Mouse (Mus musculus): ENCODE results near the gene Was. TPM values are rescaled to one million over a fixed set of nuclear protein-coding genes. Genes with fewer than 3 reads are reported as not detected.
A peak's percentile ranks its signal among the peaks of the same experiment; 100 is the strongest.
"Not testable (repeated sequence)": the region's sequence is repeated elsewhere in the genome, so short reads cannot be mapped to it uniquely, and the experiment has no call there.

The Was gene
- polyA plus RNA-seq, 1 experiment from 2014 or later: 0.51 TPM

DNA sequence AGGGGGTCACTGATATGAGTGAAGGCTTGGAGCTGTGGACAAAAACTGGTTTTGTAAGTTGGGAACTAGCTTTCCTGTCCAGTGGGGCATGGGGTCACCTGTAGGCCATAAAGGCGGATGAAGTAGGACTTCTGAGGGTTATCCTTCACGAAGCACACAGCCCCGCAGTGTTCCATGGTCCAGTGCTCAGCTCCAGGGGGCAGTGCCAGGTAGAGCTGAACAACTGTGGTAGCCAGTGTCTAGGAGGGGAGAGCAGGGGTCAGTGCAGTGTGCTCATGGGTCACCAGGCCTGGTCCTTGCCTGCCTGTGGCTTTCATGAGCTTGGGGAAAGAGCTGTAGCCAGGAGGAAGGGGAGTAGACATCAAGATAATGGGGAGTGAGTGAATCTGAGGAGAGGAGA lies 552 bp downstream of the Was start:
- H3K27ac ChIP-seq (ENCODE audit: low read depth, low read length): no peak overlapping the region
- H3K4me2 ChIP-seq (replicated peaks; ENCODE audit: low read depth, low read length): no peak overlapping the region
- H3K9me3 ChIP-seq (ENCODE audit: control insufficient read depth, low read length): no peaks in the 10 kb centered on the region
- no peaks in the 10 kb centered on the region for H3K4me1 ChIP-seq (ENCODE audit: control insufficient read depth, insufficient read depth, low read length)
- H3K4me3 ChIP-seq (ENCODE audit: low read length): no peak overlapping the region
- no peaks in the 10 kb centered on the region for H3K27me3 ChIP-seq (ENCODE audit: control insufficient read depth, insufficient read depth, low read length)
- WGBS: 80% methylated on average over 3 of the region's 3 CpGs
- no peak overlapping the region for H3K9ac ChIP-seq (ENCODE audit: low read depth, low read length)
- H3K36me3 ChIP-seq (ENCODE audit: control insufficient read depth, insufficient read depth, low read length): no peaks in the 10 kb centered on the region
- ATAC-seq (ENCODE audit: low FRiP score, low TSS enrichment): no peak

DNA sequence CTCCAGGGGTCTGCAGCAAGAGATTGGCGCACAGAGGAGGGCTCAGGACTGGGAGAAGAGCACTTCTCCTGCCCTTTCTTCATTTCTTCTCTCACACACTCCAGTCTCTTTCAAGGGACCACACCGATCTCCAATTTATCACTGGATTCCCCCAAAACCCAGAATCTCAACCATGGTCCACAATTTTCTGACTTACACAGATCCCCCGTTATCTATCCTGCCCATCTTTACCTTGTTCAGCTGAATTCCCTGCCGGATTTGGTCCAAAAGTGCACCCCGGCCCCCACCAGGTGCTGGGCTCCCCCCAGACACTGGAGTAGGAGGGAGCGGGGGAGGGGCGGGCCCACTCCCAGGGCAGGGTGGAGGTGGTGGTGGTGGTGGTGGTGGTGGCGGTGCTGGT lies 4.7 kb downstream of the Was start:
- WGBS: 81% methylated on average over 8 of the region's 8 CpGs
- Histone ChIP-seq H3K27ac (ENCODE audit: low read depth, low read length) (no peak overlapping the region), H3K4me1 (ENCODE audit: control insufficient read depth, insufficient read depth, low read length) (no peaks in the 10 kb centered on the region), H3K4me3 (ENCODE audit: low read length) (no peak overlapping the region), H3K27me3 (ENCODE audit: control insufficient read depth, insufficient read depth, low read length) (no peaks in the 10 kb centered on the region), H3K9me3 (ENCODE audit: control insufficient read depth, low read length) (no peaks in the 10 kb centered on the region), H3K4me2 (replicated peaks; ENCODE audit: low read depth, low read length) (no peak overlapping the region), H3K36me3 (ENCODE audit: control insufficient read depth, insufficient read depth, low read length) (no peaks in the 10 kb centered on the region), H3K9ac (ENCODE audit: low read depth, low read length) (no peak overlapping the region)
- ATAC-seq (ENCODE audit: low FRiP score, low TSS enrichment): no peak

DNA sequence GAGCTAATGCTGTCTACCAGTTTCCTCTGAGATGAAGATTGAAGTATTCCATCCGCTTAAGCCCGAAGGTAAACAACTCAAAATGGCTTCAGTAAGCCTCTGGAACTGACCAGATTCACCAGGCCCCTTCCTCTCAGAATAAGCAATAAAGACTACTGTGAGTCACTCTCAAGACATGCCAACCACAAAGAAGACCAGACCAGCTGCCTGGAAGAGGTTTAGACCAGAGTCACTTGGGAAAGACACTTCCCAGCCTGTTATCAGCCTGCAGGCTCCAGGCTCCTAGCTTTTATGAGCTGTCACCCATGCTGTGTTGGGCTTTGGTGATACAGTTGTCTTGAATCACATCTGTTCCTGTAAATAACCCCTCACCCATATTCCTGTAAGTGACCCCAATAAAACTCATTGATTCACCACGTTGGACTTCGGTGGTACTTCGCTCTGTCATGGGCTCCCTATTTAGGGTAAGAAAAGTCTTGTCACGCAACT lies 5.5 kb downstream of the Was start:
- Histone ChIP-seq H3K27me3 (ENCODE audit: control insufficient read depth, insufficient read depth, low read length) (no peaks in the 10 kb centered on the region), H3K27ac (ENCODE audit: low read depth, low read length) (no peak overlapping the region), H3K4me2 (replicated peaks; ENCODE audit: low read depth, low read length) (no peak overlapping the region), H3K4me3 (ENCODE audit: low read length) (no peak overlapping the region), H3K9me3 (ENCODE audit: control insufficient read depth, low read length) (no peaks in the 10 kb centered on the region), H3K4me1 (ENCODE audit: control insufficient read depth, insufficient read depth, low read length) (no peaks in the 10 kb centered on the region), H3K9ac (ENCODE audit: low read depth, low read length) (no peak overlapping the region), H3K36me3 (ENCODE audit: control insufficient read depth, insufficient read depth, low read length) (no peaks in the 10 kb centered on the region)
- ATAC-seq (ENCODE audit: low FRiP score, low TSS enrichment): no peak
- WGBS: 85% methylated on average over 6 of the region's 6 CpGs

DNA sequence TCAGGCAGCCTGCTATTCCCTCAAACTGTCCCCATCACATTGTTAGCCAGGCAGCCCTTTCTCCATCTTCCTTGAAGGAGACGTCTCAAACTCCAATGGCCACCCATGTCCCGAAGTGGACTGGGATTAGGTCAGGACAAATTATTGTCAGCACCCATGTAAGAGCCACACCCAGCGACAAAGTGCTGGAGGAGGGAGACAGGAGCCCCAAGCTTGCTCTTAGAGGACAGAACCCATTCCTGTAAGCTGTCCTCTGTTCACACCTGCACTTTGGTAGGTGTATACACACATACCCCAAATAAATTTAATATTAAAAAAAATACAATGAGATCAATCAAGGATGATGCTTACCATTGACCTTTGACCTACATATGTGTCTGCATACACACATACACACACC lies 15.2 kb downstream of the Was start:
- peak overlapping the region; percentile 38 for H3K4me3 ChIP-seq (ENCODE audit: low read length)
- H3K27me3 ChIP-seq (ENCODE audit: control insufficient read depth, insufficient read depth, low read length): no peaks in the 10 kb centered on the region
- peak overlapping the region; percentile 46 for H3K4me2 ChIP-seq (replicated peaks; ENCODE audit: low read depth, low read length)
- peak overlapping the region; percentile 47 for H3K9ac ChIP-seq (ENCODE audit: low read depth, low read length)
- 43% methylated on average over 3 of the region's 3 CpGs for WGBS
- peaks cover 11% of the 10 kb centered on the region; the same call in 1 of the 2 replicates for H3K36me3 ChIP-seq (ENCODE audit: control insufficient read depth, insufficient read depth, low read length)
- no peaks in the 10 kb centered on the region for H3K4me1 ChIP-seq (ENCODE audit: control insufficient read depth, insufficient read depth, low read length)
- ATAC-seq (ENCODE audit: low FRiP score, low TSS enrichment): peak; percentile 30; the same call in 1 of the 2 replicates
- H3K9me3 ChIP-seq (ENCODE audit: control insufficient read depth, low read length): no peaks in the 10 kb centered on the region
- peak overlapping the region; percentile 37; the same call in 1 of the 2 replicates for H3K27ac ChIP-seq (ENCODE audit: low read depth, low read length)

DNA sequence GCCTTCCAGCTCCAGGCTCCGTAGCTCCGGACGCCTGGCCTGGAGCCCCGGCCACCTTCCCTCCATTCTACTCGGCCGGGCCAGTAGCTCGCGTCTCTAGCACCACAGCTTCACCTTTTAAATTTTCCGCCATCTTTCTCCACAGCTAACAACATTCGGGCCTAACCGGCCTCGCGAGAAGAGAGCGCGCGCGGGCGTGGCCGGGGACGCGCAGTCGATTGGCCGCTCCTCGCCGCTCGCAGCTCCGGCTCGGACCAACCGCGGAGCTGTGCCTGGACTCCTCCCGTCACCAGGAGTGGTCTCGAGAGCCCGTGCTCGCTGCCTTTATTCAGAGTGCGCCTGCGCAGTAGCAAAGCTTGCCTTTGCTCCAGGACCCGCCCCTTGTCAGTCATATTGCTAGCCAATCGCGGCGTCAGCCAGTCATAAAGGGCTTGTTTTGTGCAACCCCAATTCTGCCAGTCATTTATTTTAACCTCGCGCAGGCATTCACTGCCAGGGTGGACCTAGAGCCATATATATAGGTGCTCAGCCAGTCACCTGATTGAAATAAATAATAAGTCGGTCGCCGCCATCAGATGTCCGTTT lies 15.8 kb downstream of the Was start, which contains the start of gene Suv39h1:
Gene Suv39h1 (minus strand): TSS at position 331 of the 585 bp plus-strand sequence.
- WGBS: 30% methylated on average over 46 of the region's 46 CpGs

DNA sequence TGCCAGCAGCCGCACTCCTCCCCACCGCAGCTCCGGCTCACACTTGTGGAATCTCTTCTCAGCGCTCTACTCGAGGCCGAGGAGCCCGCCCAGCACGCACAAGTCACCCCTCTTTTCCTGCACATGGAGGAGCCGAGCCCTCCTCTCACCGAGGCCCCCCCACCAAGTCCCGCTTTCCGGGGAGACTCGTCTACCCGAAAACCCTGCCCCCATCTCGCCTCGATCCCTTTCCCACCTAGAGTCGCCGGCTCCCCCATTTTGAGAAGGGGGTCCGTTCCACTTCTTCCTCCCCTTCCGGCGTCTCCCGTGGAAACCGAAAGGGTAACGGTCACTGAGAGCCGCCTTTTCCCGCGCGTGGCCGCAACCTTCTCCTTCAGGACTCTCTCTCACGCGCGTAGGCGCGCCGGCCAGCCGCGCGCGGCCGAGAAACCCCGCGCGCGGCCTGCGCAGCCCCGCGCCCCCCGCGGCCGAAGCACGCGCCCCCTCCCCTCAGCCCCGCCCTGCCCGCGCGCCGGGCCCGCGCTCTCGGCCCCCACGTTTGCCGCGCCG lies 16.3 kb downstream of the Was start:
- peak; percentile 7; the same call in 1 of the 2 replicates for ATAC-seq (ENCODE audit: low FRiP score, low TSS enrichment)
- no peaks in the 10 kb centered on the region for H3K4me1 ChIP-seq (ENCODE audit: control insufficient read depth, insufficient read depth, low read length)
- WGBS: 30% methylated on average over 59 of the region's 64 CpGs
- H3K4me3 ChIP-seq (ENCODE audit: low read length): peak overlapping the region; percentile 59
- no peaks in the 10 kb centered on the region for H3K27me3 ChIP-seq (ENCODE audit: control insufficient read depth, insufficient read depth, low read length)
- H3K9me3 ChIP-seq (ENCODE audit: control insufficient read depth, low read length): no peaks in the 10 kb centered on the region
- H3K4me2 ChIP-seq (replicated peaks; ENCODE audit: low read depth, low read length): peak overlapping the region; percentile 40
- peak overlapping the region; percentile 73 for H3K9ac ChIP-seq (ENCODE audit: low read depth, low read length)
- peaks cover 20% of the 10 kb centered on the region; the same call in 1 of the 2 replicates for H3K36me3 ChIP-seq (ENCODE audit: control insufficient read depth, insufficient read depth, low read length)
- H3K27ac ChIP-seq (ENCODE audit: low read depth, low read length): peak overlapping the region; percentile 83; the same call in 1 of the 2 replicates

More for the DNA sequence above, 15.8 kb downstream of the Was start, which contains the start of gene Suv39h1:
- H3K4me1 ChIP-seq (ENCODE audit: control insufficient read depth, insufficient read depth, low read length): no peaks in the 10 kb centered on the region
- H3K4me3 ChIP-seq (ENCODE audit: low read length): peak within 1 kb of the TSS; percentile 59
- peak within 1 kb of the TSS; percentile 83; the same call in 1 of the 2 replicates for H3K27ac ChIP-seq (ENCODE audit: low read depth, low read length)
- peak; percentile 98 for ATAC-seq (ENCODE audit: low FRiP score, low TSS enrichment)
- no peaks in the 10 kb centered on the region for H3K9me3 ChIP-seq (ENCODE audit: control insufficient read depth, low read length)
- H3K36me3 ChIP-seq (ENCODE audit: control insufficient read depth, insufficient read depth, low read length): peaks cover 15% of the 10 kb centered on the region; the same call in 1 of the 2 replicates
- H3K9ac ChIP-seq (ENCODE audit: low read depth, low read length): peak within 1 kb of the TSS; percentile 73
- peak within 1 kb of the TSS; percentile 46 for H3K4me2 ChIP-seq (replicated peaks; ENCODE audit: low read depth, low read length)
- no peaks in the 10 kb centered on the region for H3K27me3 ChIP-seq (ENCODE audit: control insufficient read depth, insufficient read depth, low read length)

DNA sequence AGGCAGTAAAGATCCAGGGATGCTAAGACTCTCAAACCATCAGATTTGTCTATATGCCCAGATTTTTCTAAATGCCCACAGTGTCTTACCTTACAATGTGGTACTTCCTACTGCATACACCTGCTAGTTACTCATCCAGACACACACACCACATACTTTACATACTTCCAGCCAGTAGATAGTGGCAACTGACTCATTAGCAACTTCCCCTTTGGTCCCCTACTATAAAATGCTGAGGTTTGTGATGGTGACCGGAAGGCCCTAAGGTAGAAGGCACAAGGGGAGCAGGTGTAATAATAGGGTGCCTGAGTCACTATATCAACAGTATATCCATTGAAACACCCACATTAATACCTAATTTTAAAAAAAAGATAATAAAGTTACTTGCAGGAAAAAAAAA lies 21.1 kb downstream of the Was start:
- H3K9ac ChIP-seq (ENCODE audit: low read depth, low read length): no peak overlapping the region
- H3K27me3 ChIP-seq (ENCODE audit: control insufficient read depth, insufficient read depth, low read length): no peaks in the 10 kb centered on the region
- H3K27ac ChIP-seq (ENCODE audit: low read depth, low read length): no peak overlapping the region
- H3K36me3 ChIP-seq (ENCODE audit: control insufficient read depth, insufficient read depth, low read length): peaks cover 30% of the 10 kb centered on the region; the same call in 1 of the 2 replicates
- 94% methylated on average over 1 of the region's 1 CpGs for WGBS
- no peak for ATAC-seq (ENCODE audit: low FRiP score, low TSS enrichment)
- H3K4me1 ChIP-seq (ENCODE audit: control insufficient read depth, insufficient read depth, low read length): no peaks in the 10 kb centered on the region
- H3K9me3 ChIP-seq (ENCODE audit: control insufficient read depth, low read length): no peaks in the 10 kb centered on the region
- H3K4me2 ChIP-seq (replicated peaks; ENCODE audit: low read depth, low read length): no peak overlapping the region
- H3K4me3 ChIP-seq (ENCODE audit: low read length): no peak overlapping the region

DNA sequence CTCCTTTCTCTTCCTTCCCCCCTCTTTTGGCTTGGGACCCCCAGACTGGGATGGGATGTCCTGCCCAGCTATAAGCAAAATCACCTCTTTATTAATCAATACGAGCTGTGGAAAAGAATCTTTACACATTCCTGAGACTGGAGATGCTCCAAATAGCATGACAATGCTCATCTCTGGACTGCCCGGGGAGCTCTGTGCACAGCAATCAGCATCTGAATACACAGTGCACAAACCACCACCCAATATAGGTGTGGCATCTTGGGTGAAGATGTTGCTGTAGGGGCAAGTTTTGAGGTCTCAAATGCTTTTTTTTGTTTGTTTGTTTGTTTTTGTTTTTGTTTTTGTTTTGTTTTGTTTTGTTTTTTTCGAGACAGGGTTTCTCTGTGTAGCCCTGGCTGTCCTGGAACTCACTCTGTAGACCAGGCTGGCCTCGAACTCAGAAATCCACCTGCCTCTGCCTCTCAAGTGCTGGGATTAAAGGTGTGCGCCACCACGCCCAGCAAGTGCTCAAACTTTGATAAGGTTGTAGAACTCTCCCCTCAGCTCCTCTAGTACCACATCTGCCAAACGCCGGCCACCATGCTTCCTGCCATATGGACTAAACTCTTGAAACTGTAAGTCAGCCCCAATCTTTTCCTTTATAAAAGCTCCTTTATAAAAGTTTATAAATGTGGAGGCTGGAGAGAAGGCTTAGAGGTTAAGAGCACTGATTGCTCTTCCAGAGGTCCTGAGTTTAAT lies 39.1 kb downstream of the Was start:
- 82% methylated on average over 7 of the region's 8 CpGs for whole genome bisulfite sequencing
- not testable (repeated sequence) for H3K27me3 ChIP-seq (ENCODE audit: control insufficient read depth, insufficient read depth, low read length); H3K27ac ChIP-seq (ENCODE audit: low read depth, low read length); H3K4me1 ChIP-seq (ENCODE audit: control insufficient read depth, insufficient read depth, low read length); H3K9me3 ChIP-seq (ENCODE audit: control insufficient read depth, low read length); H3K4me3 ChIP-seq (ENCODE audit: low read length); H3K4me2 ChIP-seq (replicated peaks; ENCODE audit: low read depth, low read length); ATAC-seq (ENCODE audit: low FRiP score, low TSS enrichment); H3K9ac ChIP-seq (ENCODE audit: low read depth, low read length); H3K36me3 ChIP-seq (ENCODE audit: control insufficient read depth, insufficient read depth, low read length)

DNA sequence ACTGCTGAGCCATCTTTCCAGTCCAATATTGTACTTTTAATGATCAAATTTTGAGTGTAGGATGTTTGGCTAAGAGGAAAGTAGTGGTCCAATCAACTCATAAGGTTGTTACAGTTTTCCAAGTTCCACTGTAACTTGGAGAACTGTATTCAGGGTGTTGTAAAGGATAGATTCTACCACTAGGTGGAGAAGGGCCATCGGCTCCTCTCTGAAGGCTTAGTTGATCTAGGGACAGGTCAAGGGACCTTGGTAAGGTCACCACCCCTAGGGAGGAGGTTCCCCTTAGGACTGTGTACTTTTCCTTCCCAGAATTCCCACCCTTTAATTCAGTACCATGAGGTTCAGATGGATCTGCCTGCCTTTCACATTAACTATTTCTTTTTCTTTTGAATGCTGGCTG lies 57.3 kb downstream of the Was start:
- no peak overlapping the region for H3K9ac ChIP-seq (ENCODE audit: low read depth, low read length)
- H3K27ac ChIP-seq (ENCODE audit: low read depth, low read length): no peak overlapping the region
- no peaks in the 10 kb centered on the region for H3K9me3 ChIP-seq (ENCODE audit: control insufficient read depth, low read length)
- H3K4me2 ChIP-seq (replicated peaks; ENCODE audit: low read depth, low read length): no peak overlapping the region
- 50% methylated on average over 1 of the region's 1 CpGs for WGBS
- H3K4me3 ChIP-seq (ENCODE audit: low read length): no peak overlapping the region
- no peak for ATAC-seq (ENCODE audit: low FRiP score, low TSS enrichment)
- no peaks in the 10 kb centered on the region for H3K4me1 ChIP-seq (ENCODE audit: control insufficient read depth, insufficient read depth, low read length)
- H3K36me3 ChIP-seq (ENCODE audit: control insufficient read depth, insufficient read depth, low read length): no peaks in the 10 kb centered on the region
- no peaks in the 10 kb centered on the region for H3K27me3 ChIP-seq (ENCODE audit: control insufficient read depth, insufficient read depth, low read length)

Measured in kidney, embryonic 14.5 days (tissue).